Mouse (Mus musculus) testis, adult 2 months (tissue): ENCODE data around the gene Kank1. TPM values are rescaled to one million over a fixed set of nuclear protein-coding genes. Genes with fewer than 3 reads are reported as not detected.
A peak's percentile ranks its signal among the peaks of the same experiment; 100 is the strongest.

ENCODE experiments used
- H3K27ac ChIP-seq: fragments of 200-500 bp; 2 replicates; pipeline ENCODE4 v1.5.1; 2012; ENCODE audit warnings: low read depth, low read length; ENCODE audit not compliant: control insufficient read depth, insufficient read depth
- H3K27me3 ChIP-seq: fragments of 200-500 bp; 2 replicates; pipeline ENCODE4 v1.6.1; 2012; ENCODE audit warnings: mild to moderate bottlenecking, low read length, moderate library complexity; ENCODE audit not compliant: control insufficient read depth, insufficient read depth
- H3K36me3 ChIP-seq: fragments of 200-500 bp; 2 replicates; pipeline ENCODE4 v1.6.1; 2012; ENCODE audit warnings: mild to moderate bottlenecking, low read length; ENCODE audit not compliant: control insufficient read depth, insufficient read depth
- H3K4me1 ChIP-seq: fragments of 200-500 bp; 2 replicates; pipeline ENCODE4 v1.6.1; 2012; ENCODE audit warnings: low read length; ENCODE audit not compliant: control insufficient read depth, insufficient read depth
- H3K4me3 ChIP-seq: fragments of 200-500 bp; 2 replicates; pipeline ENCODE4 v1.5.1; 2012; ENCODE audit warnings: low read depth, mild to moderate bottlenecking, low read length, moderate library complexity, mixed read lengths; ENCODE audit not compliant: control insufficient read depth
- CTCF ChIP-seq: fragments of 200-500 bp; IDR thresholded peaks from 2 replicates; pipeline ENCODE4 v1.5.1; 2012; ENCODE audit warnings: low read depth, mild to moderate bottlenecking, inconsistent platforms, low read length, moderate library complexity; ENCODE audit not compliant: control insufficient read depth, insufficient read depth, insufficient replicate concordance
- POLR2A ChIP-seq: fragments of 200-500 bp; IDR thresholded peaks from 2 replicates; pipeline ENCODE4 v1.6.1; 2012; ENCODE audit warnings: low read depth, mild to moderate bottlenecking, inconsistent platforms, low read length, moderate library complexity; ENCODE audit not compliant: control insufficient read depth
- polyA plus RNA-seq: library from polyadenylated mRNA; depleted of rRNA; stranded (reverse); fragments of >200 nt; gene quantifications from 2 replicates; pipeline ENCODE4 v1.2.3, GENCODE M21; 2012; rRNA removed

The Kank1 gene
- polyA plus RNA-seq = 9.3 and 11.0 TPM in 2 replicates

GRCm38 (mm10) chr19:25236596-25237491 lies at the start of gene Kank1:
Gene Kank1 (plus strand): TSS chr19:25236975.
- Histone ChIP-seq H3K36me3 (no peaks in the 10 kb centered on the region), H3K4me3 (peak within 1 kb of the TSS; percentile 88), H3K27me3 (no peaks in the 10 kb centered on the region), H3K4me1 (peaks cover 16% of the 10 kb centered on the region), H3K27ac (peak within 1 kb of the TSS; percentile 21; the same call in 1 of the 2 replicates)
- no peak for TF ChIP-seq CTCF
- TF ChIP-seq POLR2A = no peak

GRCm38 (mm10) chr19:25187681-25188080 lies 49.1 kb upstream of the Kank1 start:
- no peak overlapping the region for H3K4me3 ChIP-seq
- H3K27me3 ChIP-seq = no peaks in the 10 kb centered on the region
- peaks cover 5% of the 10 kb centered on the region for H3K4me1 ChIP-seq
- no peaks in the 10 kb centered on the region for H3K36me3 ChIP-seq
- H3K27ac ChIP-seq = no peak overlapping the region
- no peak for TF ChIP-seq POLR2A
- no peak for TF ChIP-seq CTCF

- Histone ChIP-seq H3K27ac (no peak overlapping the region), H3K36me3 (no peaks in the 10 kb centered on the region), H3K4me3 (no peak overlapping the region), H3K27me3 (no peaks in the 10 kb centered on the region), H3K4me1 (no peaks in the 10 kb centered on the region)
- TF ChIP-seq POLR2A = no peak
- no peak for TF ChIP-seq CTCF
Measured at GRCm38 (mm10) chr19:25193751-25194150, 43.0 kb upstream of the Kank1 start.

DNA sequence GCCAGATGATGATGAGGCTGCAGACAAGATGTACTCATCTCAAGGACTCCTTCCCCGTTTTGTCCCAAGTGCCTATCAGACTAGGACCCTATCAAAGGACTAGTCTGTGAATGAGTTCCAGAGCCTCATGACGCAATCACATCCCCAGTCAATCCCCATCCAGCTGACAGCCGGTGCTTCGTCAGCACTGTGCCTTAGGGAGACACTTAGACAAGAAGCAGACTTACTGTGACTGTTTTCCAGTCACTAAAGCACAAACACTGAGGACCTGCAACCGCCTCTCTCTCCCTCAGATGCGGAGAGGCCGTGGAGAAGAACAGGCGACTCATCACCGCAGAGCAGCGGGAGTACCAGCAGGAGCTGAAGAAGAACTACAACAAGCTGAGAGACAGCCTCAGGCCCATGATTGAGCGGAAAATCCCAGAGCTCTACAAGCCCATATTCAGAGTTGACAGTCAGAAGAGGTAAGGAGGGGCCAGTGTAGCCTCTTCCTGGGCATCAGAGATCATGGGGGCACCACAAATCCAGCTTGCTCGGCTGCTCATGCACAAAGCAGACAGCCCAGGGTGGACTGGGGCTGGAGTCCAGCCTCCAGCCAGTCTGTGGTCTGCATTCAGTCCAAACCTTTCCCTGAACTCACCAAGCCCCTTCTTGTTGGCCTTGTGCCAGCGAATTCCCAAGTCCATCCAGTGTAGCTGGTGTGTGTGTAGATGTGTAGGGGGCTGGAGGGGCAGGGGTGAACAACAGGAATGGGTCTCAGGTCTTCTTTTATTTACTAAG lies 36.5 kb upstream of the Kank1 start:
- H3K4me1 ChIP-seq = no peaks in the 10 kb centered on the region
- no peaks in the 10 kb centered on the region for H3K27me3 ChIP-seq
- H3K27ac ChIP-seq = no peak overlapping the region
- no peak for TF ChIP-seq CTCF
- TF ChIP-seq POLR2A = no peak
- no peaks in the 10 kb centered on the region for H3K36me3 ChIP-seq
- no peak overlapping the region for H3K4me3 ChIP-seq

- Histone ChIP-seq H3K36me3 (no peaks in the 10 kb centered on the region), H3K4me3 (no peak overlapping the region), H3K4me1 (peaks cover 6% of the 10 kb centered on the region), H3K27ac (no peak overlapping the region), H3K27me3 (no peaks in the 10 kb centered on the region)
- no peak for TF ChIP-seq CTCF
Measured at GRCm38 (mm10) chr19:25203077-25203476, 33.7 kb upstream of the Kank1 start.

- no peaks in the 10 kb centered on the region for H3K27me3 ChIP-seq
- no peak for TF ChIP-seq CTCF
- TF ChIP-seq POLR2A = no peak
Measured at GRCm38 (mm10) chr19:25206969-25207368, 29.8 kb upstream of the Kank1 start.

GRCm38 (mm10) chr19:25207731-25208361 lies 28.9 kb upstream of the Kank1 start:
- no peak for TF ChIP-seq POLR2A
- no peak for TF ChIP-seq CTCF
- Histone ChIP-seq H3K4me3 (peak overlapping the region; percentile 14), H3K27ac (no peak overlapping the region; the same call in 1 of the 2 replicates), H3K27me3 (no peaks in the 10 kb centered on the region), H3K36me3 (no peaks in the 10 kb centered on the region), H3K4me1 (peaks cover 14% of the 10 kb centered on the region)

More at GRCm38 (mm10) chr19:25206969-25207368, 29.8 kb upstream of the Kank1 start:
- Histone ChIP-seq H3K4me1 (peaks cover 14% of the 10 kb centered on the region), H3K4me3 (no peak overlapping the region), H3K27ac (no peak overlapping the region), H3K36me3 (no peaks in the 10 kb centered on the region)
